Mouse (Mus musculus) thymus, postnatal 36 days (tissue): ENCODE measurements around the gene Lhfp.
"Not testable (repeated sequence)": the region's sequence is repeated elsewhere in the genome, so short reads cannot be mapped to it uniquely, and the experiment has no call there.

Source experiments
- DNase-seq, 2 experiments: peaks; one replicate each; pipeline ENCODE4 v3.0.0; 2022; ENCODE audit warnings: mixed read lengths in 2 of 2

The Lhfp gene

DNA sequence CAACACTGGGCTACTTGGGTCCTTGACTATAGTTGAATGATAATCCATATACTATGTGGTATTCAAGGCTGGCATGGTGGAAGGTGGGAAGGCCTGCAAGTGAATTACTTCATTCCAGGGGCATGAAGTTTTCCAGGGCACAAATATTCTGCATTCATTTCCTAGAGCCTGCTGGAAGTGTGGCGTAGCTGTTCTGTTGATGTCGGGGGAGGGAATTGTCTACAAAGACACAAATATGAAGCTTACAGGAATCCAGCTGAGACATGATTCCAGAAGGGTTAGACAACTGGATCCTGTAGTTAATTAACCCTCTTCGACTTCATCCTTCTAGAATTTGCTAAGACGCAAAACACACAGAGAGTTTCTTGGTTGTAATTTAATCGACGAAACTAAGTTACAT lies 60.4 kb downstream of the Lhfp start:
- DNase-seq = no peak

DNA sequence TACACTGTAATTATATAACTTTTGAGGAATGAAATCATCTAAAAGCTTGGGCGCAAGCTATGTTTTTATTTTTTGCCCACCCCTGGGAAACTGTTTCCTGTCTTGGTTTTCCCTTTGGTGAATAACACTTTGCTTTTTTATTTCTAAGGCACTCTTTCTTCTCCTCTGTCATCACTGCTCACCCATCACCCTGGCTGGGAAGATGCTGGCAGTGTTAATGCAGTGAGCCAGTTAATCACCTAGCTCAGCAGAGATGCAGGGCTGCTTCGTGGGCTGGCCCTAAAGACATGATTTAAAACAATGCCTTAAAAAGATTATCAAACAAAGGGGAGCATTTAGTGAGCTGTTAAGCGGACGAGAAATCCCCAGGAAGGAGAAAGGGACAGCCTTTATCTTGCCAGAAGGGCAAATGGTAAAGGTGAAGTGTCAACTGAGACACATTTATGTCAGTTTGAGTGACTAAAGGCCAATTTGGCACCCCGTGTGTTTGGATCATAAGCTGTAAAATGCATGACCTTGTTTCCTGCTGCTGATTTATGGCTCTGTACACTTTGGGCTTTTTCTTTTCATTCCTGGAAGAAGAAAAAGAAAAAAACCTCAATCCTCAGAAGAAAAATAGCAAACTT lies 60.9 kb downstream of the Lhfp start:
- DNase-seq = no peak

DNA sequence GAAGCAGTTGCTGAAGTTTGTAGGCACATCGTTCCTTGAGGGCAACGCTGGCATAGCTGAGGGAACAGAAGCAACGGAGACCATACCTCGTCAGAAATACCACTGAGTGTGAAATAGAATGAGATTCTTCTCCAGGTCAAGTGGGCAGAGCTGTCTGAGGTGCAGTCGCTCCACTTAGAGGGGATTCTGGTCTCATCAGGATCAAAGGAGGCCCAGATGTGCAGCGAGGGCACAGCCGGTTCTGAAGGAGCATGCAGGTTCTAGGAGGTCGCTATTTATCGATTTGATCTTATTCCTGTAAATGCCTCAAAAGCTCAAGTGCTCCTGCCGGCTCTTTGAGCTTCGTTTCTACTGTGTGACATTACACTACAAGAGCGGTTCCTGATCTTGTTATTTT lies 61.4 kb downstream of the Lhfp start:
- DNase-seq = no peak

DNA sequence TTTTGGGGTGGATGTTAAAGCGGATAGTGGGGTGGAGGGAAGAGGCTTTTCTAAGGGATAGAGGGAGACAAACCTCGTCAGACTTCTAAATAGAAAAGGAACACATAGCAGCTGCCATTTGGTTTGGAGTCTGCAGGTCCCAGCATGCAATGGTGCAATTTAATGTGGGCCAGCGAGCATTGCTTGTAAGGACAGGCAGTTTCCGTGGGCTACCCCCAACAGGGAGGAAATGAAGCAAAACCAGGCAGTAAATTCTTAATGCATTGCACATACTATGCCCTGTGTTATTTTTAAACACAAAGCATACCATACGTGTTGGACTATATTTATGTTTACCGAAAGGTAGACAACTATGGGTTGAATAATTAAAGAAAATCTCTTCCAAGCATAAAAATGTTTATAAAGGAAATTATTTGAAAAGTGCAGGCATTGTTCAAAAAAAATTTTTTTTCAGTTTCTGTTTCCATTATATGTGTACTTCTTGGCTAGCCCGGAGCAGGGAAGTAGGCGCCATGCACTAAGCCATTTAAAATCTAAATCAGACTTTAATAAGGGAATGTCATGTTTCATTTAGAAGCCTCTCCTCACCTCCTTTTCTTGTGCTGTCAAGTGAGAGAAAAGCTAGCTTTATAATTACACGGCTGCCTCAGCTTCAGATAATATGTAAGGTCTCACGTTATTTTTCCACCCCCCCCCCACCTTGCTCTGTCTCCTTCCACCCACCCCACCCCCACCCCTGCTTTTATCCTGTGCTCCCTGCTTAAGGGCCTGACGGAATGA lies 67.5 kb downstream of the Lhfp start:
- DNase-seq = no peak

DNA sequence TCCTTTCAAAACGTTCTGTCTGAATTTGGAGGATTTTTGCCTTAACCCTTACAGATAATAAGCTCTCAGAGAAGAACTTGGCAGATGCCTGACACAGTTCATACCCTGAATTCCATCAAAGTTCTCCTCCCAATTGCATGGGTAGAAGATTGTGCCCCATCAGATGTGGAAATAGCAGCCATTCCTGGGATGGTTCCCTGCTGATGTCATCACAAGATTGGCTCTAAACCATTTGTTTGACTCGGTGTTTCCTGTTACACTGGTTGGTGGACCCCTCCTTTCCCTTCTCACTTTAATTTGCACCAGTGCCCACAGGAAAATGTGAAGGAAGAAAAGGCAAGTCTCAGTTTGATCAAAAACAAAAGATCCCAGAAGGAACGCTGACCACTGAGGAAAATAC lies 68.6 kb downstream of the Lhfp start:
- no peak for DNase-seq

DNA sequence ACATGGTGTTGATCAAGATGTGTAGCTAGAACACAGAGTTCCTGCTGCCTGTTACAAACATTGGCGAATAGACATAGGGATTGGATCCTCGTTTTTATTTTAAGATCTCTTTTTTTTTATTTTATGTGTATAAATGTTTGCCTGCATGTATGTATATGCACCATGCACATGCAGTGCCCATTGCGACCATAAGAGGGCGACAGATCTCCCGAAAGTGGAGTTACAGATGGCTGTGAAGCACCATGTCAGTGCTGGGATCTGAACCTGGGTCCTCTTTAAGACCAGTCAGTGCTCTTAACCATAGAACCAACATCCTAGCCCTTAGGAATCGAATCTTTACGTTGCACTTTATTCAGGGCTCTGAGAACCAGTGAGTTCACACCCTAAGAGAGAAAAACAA lies 70.7 kb downstream of the Lhfp start:
- DNase-seq = no peak

DNA sequence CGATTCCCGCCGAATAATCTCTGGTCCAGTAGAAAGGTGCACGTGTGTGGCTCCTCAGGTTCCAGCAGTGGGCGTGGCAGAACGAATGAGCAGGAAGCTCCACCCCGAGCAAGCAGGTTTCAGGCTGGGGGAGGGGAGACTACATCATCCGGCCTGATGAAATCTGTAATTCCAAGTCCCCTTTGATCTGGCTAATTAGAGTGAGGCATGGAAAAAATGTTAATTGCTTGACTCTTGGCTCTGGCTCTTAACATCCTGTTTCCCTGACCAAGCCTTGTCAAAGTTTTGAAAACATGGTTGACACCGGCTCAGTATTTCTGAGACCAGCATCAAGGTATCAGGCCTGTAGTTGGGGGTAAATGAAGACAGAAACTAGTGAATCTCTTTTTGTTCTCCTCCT lies 77.4 kb downstream of the Lhfp start:
- DNase-seq = not testable (repeated sequence)

DNA sequence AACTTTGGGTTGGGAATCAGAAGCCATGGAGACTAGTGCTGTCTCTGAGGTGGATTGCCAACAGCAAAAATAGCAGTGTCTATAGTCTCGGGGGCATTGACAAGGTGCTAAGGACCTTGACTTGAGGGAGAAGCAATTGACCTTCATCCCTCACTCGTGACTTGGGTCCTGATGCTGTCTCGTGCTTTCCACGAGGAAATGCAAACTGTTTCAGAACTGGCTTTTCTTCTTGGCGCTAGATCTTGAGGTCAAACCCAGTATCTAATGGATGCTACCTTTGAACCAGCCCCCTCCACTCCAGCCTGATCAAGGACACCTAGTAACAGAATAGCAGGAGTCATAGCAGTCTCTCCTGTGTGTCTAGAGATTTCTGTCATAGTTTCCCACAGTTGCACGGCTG lies 78.7 kb downstream of the Lhfp start:
- no peak for DNase-seq

DNA sequence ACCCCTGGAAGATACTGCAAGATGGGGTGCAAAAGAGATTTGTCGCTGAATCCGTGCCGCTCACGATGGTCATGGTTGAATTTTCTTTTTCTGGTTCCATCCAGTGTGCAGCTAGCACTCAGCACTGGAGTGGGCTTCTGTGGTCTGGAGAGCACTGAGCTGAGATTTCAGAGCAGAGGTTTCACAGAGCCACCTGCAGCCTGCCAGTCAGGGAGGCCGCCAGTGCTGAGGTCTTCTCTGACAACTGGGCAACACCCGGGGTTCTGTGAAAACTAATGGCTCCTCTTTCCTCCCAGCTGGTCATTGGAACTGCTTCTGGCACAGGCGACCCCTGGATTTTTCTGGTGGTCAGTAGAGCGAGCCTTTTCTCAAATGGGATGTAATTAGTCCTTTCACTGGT lies 84.2 kb downstream of the Lhfp start:
- DNase-seq = no peak

DNA sequence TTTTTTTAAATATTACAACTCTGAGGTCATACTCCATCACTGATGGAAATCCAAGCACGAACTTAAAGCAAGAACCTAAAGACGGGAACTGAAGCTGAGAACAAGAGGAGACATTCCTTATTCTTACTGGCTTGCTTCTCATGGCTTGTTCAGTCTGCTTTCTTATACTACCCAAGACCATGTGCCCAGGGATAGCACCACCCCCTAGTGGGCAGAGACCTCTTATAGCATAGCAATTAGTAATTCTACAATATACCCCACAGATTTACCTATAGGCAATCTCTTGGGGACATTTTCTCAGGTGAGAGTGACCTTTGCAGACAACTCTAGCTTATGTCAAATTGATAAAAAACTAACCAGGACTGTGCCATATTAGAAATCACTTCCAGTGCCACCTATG lies 97.5 kb downstream of the Lhfp start:
- no peak for DNase-seq

DNA sequence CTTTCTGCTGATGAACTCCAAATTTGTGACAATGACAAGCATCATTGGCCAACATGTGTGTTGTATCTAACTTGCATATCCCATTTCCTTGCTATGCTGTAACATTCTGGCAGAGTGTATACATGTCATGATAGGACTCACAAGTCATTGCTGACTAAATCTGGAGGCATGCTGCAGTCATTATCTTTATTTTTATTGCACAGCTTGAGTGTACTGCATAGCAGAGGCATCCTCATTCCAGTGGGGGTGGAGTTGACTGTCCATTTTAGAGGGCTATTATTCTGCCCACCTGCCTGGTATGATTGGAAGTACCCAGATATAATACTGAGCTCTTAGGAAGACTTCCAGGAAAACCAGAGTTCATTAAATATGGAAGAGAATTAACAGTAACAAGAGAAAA lies 97.9 kb downstream of the Lhfp start:
- no peak for DNase-seq

DNA sequence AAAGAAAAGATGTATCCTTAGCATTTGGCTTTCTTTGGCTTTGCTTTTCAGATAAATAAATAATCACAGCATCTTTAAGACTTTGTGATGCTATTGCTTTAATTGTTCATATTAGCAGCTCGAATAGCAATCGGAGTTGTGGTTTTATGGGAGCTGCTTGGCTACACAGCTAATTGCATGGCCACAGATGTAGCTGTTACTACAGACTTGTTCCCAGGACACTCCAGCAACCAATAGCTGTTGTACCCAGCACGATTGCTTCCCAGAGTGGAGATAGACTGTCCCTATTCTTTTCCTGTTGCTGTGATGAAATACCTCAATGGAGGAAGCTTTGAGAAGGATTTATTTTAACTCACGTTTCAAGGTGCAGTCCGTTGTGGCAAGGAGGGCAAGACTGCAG lies 98.3 kb downstream of the Lhfp start:
- DNase-seq = no peak

DNA sequence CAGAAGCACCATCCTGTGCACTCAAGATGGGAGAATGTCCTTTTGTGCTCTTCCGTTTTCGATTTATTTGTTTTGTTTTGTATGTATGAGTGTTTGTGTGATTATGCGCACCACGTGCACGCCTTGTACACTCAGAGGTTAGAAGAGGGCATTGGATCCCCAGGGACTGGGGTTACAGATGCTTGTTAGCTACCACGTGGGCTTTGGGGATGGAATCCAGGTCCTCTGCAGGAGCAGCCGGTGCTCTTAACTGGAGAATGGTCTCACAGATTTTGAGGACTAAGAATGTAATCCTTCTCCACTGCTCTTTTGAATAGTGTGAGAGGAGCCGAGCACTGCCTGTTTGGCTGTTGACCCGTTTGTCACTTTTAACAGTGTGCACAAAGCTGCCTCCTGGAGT lies 101.2 kb downstream of the Lhfp start:
- DNase-seq = no peak

DNA sequence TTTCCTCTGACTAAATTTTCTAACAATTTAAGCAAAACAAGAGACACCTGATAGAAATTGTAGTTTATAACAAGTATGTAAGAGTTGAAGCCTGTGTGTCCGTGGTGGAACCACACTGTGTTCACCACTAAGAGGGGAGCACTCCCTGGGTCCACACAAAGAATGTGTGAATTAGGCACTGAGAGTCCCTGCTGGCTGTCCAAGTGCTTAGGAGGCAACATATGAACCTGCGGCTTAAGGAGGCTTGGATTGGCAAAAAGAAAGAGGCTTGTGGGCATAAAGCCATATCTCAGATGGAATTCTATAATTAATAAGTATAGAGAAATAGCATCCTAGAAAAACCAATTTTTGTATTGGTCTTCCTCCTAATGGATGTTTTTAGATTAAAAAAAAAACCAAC lies 104.2 kb downstream of the Lhfp start:
- no peak for DNase-seq

DNA sequence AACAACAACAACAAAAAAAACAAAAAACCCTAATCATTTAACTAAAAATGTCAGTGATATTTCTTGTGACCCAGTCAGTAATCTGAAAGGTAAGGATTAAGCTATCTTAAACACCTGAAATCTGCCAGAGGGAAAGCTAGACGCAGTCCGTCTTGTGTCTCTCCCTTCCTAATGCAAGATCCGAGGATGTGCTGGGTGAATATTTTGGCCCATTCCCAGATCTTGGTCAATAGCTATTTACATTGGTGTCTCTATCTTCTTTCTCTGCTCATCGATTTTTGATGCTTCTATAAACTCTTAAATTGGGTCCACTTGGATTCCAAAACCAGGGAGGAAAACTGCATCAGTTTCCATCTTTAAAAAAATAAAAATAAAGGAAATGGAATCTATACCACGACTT lies 104.6 kb downstream of the Lhfp start:
- DNase-seq = no peak

DNA sequence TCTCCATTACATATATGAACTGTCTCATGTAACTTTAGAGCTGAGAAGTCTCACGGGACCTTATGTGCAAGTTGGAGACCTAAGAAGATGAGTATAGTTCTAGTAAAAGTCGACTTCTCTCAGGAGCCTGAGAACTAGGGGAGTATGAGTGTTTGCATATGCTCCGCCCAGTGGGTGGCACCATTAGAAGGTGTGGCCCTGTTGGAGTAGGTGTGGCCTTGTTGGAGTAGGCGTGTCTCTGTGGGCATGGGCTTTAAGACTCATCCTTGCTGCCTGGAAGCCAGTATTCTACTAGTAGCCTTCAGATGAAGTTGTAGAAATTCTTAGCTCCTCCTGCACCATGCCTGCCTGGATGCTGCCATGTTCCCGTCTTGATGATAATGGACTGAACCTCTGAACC lies 105.7 kb downstream of the Lhfp start:
- DNase-seq = no peak

DNA sequence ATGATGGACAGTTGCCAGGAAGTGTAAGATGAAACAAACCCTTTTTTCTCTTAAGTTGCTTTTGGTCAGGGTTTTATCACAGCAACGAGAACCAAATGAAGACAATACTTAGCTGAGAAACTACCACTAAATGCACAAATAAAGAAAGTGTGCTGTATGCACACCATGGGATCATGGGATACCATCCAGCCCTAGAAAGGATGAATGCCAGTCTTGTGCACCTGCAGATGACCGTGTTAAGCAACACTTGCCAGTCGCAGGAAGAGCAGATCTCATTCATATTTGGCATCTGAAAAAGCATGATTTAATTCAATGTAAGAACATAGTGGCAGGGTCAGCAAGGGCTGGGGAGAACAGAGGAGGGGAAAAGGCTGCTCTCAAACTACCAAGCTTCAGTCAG lies 107.4 kb downstream of the Lhfp start:
- no peak for DNase-seq

DNA sequence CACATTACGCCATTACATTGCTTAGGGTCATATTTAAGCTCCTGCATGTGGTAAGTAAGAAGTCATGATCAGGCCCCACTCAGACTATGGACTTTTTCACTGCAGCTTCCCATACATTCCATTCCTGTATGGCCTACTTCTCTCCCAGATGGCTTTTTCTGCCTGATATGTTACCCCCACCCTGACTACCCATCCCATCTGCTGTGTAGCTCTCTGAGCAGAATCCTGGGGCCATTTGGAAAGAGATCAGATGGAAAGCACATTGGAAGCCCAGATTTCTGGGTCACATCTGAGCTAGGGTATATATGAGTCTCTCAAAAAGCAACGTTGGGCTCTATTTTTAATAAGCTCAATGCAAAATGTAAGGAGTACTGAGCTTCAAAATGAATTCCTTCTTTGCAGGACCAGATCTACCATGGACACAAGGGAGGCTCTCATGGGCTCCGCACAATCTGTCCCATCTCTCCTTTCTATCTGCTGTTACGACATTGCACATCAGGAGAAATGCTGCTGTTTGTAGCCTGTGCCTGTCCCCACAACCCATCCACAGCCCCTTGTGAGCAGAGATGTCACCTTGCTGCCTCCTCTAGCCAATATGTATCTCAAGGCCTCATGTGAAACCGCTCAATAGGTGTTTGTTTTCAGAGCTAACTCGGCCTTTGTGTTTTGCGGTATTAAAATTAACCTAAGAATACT lies 108.4 kb downstream of the Lhfp start:
- no peak for DNase-seq

DNA sequence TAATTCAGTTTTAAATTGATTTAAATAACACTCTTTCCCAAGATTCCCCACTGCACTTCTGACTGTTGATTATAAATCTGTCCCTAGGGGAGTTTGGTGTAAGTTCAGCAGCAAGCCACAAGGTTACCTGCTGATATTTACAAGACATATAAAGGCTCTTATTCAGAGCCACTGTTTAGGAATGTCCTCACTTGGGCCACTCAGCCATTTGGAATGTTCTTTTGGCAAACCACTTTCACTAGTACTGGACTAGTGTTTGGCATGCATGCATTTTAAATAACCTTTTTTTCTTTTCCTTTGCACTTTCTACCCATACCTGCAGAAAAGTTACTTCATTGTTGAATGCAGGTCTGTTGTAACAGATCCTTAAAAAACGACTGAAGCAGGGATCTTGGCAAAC lies 109.8 kb downstream of the Lhfp start:
- DNase-seq = no peak

DNA sequence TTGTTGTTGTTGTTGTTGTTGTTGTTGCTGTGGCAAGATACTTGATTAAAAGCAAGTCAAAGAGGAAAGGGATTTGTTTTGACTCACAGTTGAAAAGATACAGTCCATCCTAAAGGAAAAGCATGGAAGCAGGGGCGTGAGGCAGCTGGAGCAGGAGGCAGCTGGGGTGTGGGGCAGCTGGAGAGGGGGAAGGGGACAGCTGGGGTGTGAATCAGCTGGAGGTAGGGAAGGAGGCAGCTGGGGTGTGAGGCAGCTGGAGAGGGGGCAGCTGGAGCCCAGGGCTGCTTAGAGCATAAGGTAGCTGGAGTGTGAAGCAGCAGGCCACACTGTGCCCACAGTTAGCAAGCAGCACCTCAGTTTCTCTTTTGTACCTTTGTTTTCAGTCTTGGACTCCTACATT lies 110.3 kb downstream of the Lhfp start:
- no peak for DNase-seq

DNA sequence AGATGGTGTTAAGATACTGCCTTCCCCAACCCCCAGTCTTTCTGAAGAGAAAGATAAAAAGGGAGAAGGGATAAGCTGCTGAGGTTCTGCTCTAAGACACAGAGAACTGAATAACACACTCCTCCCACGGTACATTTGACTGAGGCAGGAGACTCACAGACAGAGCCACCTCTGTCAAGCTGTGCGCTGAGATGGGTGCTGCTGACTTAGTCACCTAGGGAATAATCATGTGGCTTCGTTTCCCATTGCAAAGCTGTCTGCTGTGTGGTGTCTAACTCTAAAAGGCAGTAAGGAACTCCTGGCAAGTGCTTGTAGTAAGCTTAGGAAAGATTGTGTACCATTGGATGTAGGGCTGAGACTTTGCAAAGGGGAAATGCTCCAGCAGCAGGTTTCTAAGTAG lies 120.6 kb downstream of the Lhfp start:
- no peak for DNase-seq

DNA sequence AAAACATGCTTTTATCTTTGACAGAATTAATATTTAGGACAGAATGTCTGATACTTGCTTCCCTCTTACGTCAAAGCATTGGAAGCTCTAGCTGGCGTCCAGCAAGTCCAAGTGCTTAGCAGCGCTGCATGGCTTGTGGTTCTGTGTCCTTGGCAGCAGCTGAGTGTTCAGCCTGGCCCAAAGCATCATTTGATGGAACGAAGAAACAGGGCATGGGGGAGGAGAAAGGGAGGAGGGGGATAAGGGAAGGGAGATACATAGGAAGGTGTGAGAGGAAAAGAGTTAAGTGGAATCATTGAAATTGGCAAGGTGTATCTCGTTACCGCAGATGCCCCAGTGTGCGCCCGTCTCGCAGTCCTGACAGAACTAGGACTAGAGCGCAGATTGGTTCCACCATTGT lies 124.0 kb downstream of the Lhfp start:
- DNase-seq = no peak

DNA sequence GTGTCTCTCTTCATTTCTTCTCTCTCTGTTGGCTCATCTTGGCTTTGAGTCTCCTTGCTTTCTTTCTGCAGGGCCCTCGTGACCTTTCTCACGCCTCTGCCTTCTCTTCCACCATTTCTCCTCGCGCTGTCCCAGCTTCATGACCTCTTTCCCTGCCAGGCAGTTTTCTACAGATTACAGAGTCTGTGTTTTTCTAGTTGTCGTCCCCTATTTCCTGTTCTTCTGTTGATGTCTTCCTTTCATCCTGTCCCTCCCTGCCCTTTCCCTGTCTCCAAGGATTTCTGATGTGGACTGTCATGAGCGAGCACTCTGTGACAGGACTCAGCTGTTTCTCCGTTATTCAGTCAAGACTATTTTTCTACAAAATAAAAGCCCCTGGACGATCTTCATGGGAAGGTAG lies 124.7 kb downstream of the Lhfp start:
- no peak for DNase-seq

DNA sequence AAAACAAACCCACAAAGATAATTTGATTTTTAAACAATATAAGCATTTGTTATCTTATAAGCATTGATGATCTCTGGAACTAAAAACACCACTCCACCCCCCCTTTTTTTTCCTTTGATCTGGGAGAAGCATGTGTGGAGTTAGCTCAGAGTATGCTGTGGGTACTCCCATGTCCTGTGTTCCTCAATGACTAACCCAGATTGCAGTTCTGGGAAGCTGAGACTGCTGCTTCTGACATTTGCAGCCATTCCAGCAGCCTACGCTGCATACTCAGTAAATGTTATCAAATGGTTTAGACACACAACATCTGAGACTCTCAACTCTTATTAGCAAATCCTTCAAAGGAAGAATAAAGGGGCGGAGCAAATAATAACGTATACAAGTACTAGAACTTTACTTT lies 128.2 kb downstream of the Lhfp start:
- DNase-seq = no peak
